Mouse (Mus musculus) left cerebral cortex, postnatal 25 days (tissue): ENCODE data around the gene Surf2. TPM values are rescaled to one million over a fixed set of nuclear protein-coding genes. Genes with fewer than 3 reads are reported as not detected.

Experiments
- DNase-seq, 2 experiments: peaks; one replicate each; pipeline ENCODE4 v3.0.0; 2022; ENCODE audit warnings: low spot score in 2 of 2, mixed read lengths in 1 of 2
- intact Hi-C: fragments of 180-260 bp; cut with DNase I; formaldehyde crosslinking; loops from one replicate; pipeline ENCODE4 v1.15.1; 2025
- total RNA-seq, 2 experiments: library from RNA; stranded (reverse); gene quantifications; 2 replicates each; pipeline ENCODE4 v1.2.3; 2021

The Surf2 gene
- total RNA-seq, 2 experiments from 2014 or later: 33.4 to 37.1 TPM

DNA sequence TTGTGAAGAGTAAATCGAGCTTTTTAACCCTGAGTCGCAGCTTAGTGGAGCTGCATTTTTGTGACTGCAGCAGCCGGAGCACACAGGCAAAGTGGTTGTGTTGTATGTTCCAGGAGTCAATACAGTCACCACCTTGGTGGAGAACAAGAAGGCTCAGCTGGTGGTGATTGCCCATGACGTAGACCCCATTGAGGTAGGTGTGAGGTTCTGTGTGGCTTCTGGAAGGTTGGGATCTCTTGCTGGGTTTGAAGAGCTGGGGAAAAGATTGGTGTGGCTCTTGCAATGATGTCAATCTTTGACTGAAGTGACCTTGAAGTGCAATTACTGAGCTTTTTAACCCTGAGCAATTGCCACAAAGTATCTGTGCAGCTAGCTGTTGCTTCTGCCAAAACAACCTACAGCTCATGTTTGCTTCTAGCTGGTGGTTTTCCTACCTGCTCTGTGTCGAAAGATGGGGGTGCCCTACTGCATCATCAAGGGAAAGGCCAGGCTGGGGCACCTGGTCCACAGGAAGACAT is 3.9 kb upstream of the Surf2 start:
- no peak for DNase-seq

DNA sequence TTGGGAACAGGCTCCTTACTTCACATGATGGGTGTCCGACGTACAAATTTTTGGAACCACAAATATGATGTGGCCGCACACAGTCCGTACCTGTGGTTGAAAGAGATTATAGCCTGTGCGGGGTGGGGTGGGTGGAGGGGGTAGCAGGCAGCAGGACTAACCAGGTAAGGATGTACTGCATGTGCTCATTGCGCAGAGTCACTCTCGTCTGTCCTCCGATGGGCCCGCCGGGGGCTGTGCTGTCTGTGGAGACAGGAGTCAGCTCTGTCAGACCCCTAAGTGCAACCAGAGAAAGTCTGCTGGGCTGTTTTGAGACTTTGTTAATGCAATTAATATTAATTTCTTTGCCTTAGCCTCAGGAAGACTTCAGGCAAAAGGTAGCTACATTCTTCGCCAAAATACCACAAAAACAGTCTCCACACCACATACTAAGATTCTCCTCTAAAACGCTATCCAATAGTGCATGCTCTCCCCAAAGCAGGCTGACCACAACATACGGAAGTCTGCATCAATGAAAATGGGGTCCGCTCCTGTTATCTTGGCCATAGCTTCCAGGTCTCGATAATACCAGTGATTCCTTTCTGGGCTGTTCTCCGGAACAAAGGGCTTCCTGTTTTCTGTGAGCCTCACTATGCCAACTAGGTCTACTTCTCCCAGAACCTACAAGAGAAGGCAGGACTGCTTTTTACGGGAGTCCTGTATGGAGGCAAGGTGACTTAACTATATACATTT is 2.6 kb upstream of the Surf2 start:
- DNase-seq: no peak
- intact Hi-C loops: loop anchor here (5.0 to 10.0 kb wide), 3 partner anchors 99 to 469 kb away; partner anchors contain the start of genes Sec16a and Slc2a6

More for the DNA sequence above, 3.9 kb upstream of the Surf2 start:
- intact Hi-C loops: loop anchor here (5.0 to 10.0 kb wide), 3 partner anchors 100 to 468 kb away; partner anchors contain the start of genes Sec16a and Slc2a6

DNA sequence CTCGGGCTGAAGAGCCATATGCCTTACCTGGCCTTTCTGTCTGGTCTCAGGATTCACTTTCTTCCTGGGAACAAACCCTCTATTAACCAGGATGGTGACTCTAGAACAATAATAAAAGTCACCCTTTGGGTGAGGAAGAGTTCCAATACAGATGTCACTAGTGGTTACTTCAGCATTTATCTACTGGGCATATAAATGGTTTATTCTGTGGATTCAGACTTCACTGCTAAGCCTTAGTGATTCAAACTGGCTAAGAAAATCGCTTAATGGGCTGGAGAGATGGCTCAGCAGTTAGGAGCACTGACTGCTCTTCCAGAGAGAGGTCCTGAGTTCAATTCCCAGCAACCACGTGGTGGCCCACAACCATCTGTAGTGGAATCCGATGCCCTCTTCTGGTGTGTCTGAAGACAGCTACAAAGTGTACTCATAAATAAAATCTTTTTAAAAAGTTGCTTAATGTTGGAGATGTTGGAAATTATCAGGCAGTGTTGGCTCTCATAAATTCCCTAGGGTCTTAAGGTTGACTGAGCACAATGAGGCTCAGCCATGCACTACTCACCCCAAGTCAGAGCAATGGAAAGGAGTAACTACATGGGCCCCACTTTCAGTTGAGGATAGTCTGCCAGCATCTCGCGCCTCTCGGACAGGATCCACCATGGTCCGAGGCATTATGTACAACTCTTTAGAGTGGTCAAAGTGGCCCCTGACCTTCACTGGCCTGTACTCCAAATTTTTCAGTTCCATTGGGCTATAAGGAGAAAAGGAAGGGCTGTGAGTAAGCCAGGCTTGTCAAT is 1.8 kb upstream of the Surf2 start:
- intact Hi-C loops: loop anchor here (5.0 to 10.0 kb wide), 3 partner anchors 98 to 470 kb away; partner anchors contain the start of genes Sec16a and Slc2a6
- no peak for DNase-seq

DNA sequence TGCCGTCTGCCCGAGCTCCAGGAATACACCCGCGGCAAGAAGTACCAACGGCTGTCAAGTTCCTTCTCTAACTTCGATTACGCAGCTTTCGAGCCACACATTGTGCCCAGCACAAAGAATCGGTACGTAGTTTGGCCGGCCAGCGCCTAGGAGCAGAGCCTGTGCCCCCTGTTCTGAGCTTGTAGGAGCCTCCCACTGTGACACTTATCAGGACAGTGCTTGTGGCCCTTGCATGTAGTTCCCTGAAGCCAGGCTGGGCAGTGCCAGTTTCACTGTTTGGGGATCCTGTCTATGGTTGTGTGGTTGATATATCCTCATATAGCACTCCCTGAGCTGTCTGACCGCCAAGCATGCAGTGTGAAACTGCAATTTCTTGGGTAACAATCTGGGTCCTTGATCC is 571 bp downstream of the Surf2 start:
- DNase-seq: no peak
- intact Hi-C loops: loop anchor here (10.0 kb wide), 1 partner anchor 472 kb away; the partner anchor contains the start of gene Sec16a

DNA sequence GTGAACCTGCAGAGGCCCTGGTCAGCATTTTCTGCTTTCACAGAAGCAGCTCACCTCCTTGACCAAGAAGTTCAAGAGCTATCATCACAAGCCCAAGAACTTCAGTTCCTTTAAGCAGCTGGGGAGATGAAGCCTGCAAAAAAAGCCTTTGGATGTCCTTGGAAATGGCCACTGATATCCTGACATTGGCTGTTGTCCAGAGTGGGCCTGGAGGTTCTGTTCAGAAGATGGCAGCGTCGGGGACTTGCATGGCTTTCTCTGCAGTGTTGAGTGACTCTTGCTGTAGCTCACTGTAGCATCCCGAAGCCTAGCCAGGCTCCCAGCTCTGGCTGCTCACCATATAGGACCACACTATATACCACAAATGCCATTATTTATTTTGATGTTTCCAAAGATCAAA is 3.5 kb downstream of the Surf2 start:
- no peak for DNase-seq

DNA sequence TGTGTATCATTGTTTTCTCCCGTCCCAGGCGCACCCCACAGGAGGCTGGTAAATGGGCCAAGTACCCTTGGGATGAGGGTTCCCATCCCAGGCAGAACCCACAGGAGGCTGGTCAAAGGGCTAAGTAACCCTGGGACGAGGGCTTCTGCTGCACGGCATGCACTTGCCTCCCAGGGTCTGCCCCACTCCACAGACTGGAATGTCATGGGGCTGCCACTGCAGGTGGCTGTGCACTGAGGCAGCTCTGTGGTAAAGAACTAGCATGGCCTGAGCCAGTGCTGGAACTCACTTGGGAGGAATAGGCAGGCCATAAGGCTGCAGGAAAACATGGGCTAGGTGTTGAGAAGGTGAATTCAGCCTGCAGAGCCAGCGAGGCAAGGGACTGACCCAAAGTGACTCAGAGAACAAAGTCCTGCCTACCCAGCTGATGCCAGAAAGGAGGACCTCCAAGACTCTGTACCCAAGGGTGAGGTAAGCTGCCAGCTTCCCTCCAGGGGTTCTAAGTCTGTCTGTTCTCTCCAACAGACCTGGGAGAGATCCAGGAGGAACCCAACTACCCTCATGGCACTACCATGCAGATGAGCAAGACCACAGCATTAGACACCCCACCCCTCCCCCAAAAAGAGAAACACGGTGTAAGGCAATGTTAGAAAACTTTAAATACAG is 4.2 kb downstream of the Surf2 start:
- DNase-seq: no peak
- intact Hi-C loops: no loop called here

More for the DNA sequence above, 3.5 kb downstream of the Surf2 start:
- intact Hi-C loops: loop anchor here (10.0 kb wide), 1 partner anchor 475 kb away; the partner anchor contains the start of gene Sec16a

DNA sequence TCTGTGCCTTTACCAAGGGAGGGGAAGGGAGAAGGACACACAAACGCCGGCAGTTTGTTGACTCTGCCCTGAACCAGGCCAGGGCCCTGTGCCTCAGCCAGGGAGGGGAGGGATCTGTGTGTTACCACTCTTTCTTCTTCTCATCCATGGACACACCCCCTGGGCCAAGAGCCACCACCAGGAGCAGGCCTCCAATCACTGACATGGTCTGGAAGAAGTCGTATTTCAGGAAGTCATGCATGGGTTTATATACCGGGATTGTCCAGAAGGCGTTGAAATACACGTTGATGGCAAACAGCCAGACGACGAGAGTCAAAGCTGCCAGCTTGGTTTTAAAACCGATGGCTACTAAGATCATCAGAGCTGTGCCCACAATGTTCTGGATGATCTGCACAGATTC is 5.6 kb downstream of the Surf2 start:
- no peak for DNase-seq
- intact Hi-C loops: no loop called here

DNA sequence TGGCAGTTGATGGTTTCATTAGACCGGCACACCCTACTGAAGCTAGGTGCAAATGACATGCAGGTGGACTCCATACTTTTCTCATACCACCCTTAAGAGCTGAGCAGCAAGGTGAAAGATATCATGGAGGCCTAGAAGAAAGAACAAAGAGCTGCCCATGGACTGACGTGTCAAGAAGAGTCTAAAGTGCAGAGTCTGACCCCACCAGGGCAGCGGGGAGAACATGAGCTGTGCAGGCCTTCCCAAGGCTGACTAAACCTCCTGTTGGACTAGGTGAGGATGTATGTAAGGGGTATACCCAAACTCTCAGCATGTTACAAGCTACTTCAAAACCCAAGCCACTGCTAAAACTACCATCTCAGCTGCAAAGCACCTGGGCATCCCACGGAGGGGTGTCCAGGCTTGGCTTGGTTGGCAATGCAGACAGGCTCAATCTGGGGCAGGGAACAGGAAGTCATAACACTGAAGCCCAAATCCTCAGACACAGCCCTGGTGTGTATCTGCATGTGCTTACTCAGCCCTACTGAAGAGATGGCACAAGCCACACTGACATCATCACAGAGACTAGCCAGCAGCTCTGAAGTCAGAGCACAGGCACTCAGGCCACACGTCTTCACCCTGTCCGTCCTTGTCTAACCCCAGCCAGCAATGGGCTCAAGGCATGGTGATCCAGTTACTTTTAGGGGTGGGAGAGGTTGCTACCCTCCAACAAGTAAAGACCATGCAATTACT is 11.7 kb downstream of the Surf2 start:
- DNase-seq: no peak
- intact Hi-C loops: no loop called here

DNA sequence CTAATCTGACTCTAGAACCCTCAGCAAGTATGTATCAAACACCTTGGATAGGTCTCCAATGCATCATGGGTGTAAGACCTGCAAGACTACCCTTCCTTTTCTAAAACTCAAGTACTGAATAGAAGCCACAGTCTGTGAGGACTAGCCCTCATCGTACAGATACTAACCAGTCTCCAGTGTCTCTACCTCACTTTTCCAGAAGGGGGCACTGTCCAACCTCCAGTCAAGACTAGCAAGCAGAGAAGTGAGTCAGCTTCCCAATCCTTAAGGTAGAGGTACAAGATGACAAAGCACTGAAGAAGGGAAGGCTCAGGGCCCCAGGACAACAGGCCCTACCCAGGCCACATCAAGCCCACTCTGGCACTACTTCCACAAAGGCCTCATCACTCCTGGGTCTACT is 14.2 kb downstream of the Surf2 start:
- intact Hi-C loops: loop anchor here (2.0 to 5.0 kb wide), 3 partner anchors 82 to 306 kb away; no protein-coding TSS in a partner anchor
- DNase-seq: peak; percentile 59 to 85

DNA sequence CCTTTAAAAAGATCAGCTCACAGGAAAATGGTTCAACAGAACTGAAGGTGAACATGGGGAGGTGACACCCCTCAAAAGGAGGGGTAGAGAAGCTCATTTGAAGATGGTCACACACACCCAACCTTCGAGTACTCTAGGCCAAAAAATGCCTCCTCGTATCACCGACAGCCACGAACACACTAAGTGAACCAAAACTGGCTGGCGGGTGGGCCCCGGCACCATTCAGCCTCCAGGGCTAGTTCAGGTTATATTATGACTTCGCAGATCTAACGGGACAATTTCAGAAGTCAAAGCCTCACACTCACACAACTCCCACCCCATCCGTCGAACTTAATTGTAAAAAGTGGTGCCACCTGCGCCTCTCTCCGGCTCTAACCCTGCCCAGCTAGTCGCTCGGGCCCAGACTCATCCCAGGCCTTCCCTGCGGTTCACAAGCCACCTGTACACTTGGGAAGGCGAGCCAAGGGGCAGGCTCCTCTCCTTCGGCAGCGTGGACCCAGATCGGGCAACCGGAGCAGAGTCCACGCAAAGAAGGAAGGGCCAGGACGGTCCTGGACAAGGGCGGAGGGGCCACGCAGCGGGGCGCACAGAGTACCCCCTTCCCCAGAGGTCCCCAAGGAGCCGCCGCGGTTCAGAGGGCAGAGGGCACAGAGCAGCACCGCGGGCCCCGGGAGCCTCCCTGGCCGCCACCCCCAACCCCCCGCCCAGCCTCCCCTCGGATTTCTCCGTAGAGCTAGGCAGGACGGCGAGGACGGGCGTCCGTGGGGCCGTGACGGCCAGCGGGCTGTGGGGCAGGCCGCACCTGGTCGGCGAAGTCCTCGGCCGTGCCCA is 16.5 kb downstream of the Surf2 start:
- no peak for DNase-seq
- intact Hi-C loops: loop anchor here (1.0 to 5.0 kb wide), 2 partner anchors 32 to 80 kb away; partner anchors contain the start of gene Rexo4

DNA sequence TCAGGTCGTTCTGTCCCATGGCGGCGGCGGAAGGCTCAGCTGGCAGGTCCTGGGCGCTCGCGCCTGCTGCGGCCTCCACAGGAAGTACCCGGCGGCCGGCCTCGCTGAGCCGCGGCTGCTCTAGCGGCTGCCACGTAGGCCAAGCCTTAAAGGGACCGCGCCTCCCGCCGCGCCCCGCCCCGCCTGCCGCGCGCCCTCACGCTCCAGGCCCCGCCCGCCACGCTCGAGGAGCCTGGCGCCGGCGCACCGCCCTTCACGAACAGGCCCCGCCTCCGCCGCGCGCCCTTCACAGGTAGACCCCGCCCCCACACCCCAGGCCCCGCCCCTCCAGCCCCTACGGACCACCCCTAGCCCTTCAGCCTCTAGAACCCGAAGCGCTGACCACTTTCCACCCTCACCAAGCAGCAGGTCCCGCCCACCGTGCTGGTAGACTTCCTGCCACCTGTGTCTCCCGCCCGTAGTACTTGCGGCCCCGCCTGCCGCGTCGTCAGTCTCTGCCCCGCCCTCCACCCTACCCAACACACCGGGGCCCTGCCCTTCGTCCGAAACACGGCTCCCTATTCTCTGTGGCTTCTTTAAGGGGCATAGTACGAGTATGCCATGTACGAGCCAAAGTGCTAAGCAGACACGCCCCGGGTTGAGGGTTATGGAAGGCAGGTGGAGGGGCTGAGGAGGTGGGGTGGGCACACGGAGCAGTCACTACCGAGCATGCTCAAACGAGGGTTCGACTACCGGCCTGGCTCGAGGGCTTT is 17.3 kb downstream of the Surf2 start, which contains the start of the genes Surf4 and Stkld1:
Gene Surf4 (minus strand): TSS at position 625 of the 752 bp plus-strand sequence.
Gene Stkld1 (plus strand): TSS at position 744 of the 752 bp plus-strand sequence.
- intact Hi-C loops: loop anchor here (1.0 to 5.0 kb wide), 2 partner anchors 31 to 79 kb away; partner anchors contain the start of gene Rexo4
- DNase-seq: peak; percentile 94

DNA sequence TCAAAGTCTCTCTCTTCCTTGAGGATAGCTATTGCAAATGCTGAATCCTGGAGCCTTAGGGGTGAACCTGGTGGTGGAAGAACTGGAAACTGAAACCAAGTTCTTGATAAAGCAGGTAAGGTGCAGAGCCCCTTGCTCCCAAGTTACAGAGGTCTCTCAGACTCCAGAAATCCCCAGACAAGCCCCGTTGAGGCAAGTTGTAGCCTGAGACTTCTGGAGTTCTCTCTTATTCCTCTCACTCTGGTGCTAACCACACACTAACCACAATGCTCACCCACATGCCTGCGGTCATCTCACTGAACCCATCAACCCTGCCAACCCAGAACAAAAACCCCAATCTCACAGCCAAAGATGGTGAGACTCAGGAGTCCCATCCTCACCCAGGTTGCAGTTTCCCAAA is 19.1 kb downstream of the Surf2 start:
- no peak for DNase-seq
- intact Hi-C loops: no loop called here

DNA sequence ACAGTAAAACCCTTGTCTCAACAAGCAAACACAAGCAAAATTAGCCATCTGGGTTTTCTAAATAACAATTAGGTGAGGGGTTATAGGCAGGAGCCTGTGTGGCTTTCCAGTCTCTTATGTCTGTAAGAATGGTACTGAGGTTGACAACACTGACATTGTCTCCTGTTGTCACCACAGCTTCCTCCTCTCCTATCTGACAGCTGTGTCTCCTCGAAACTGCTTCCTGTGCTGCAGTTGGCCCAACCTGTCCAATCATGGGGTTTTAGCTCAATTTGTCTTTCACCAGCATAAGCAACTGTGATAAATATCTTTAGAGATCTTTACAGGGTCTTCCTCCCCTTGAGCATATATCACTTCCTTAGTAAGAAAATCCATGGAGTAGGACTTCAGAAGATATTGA is 20.3 kb downstream of the Surf2 start:
- intact Hi-C loops: no loop called here
- DNase-seq: no peak

DNA sequence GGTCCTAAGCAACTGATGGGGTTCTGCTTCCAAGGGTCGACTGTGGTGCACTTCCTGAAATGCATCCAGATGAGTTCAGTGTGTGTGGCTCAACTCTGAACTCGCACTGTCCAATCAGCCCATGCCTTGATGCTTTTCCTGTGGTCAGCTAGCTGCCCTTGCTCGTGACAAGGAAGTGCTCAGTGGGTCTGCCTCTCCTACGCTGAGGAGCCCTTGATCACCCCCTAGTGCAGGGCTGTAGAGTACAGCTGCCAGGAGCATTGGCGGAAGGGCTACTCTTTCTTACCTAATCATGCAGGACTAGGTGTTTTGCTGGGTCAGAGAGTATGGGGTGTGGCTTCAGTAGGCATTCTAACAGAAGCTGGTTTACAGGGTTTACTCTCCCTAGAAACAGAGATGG is 25.4 kb downstream of the Surf2 start:
- DNase-seq: no peak
- intact Hi-C loops: no loop called here

DNA sequence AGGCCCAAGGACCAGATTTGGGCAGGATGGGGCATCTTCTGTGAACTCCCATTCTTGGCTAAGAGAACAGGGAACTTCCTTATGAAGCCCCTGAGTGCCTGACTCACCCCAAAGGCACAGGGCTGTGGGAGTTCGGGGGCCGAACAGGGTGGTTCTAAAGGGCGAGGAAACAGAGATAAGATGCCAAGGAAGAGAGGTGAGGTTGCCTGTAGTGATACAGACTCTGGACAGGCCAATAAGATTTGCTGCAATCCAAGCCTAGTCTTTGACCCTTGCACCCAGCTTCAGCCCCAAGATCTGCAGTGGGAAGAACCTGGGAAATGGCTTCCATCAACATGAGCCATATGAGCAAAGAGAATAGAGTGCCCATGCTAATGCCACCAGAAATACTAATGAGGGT is 27.1 kb downstream of the Surf2 start:
- no peak for DNase-seq
- intact Hi-C loops: no loop called here

DNA sequence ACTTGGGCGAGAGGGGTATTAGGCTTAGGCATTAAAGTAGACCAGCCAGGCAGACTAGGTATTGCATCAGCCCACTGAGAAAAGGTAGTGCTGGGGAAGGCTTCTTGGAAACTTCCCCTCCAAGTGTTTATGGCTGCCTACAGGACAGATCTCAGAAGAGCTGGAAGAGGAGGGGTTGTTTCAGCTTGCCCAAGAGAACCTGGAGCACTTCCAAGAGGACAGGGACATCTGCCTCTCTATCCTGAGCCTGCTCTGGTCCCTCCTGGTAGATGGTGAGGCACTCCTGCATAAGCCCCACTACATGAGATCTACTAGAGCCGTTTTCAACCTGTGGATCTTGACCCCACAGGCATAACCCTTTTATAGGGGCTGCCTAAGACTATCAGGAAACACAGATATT is 34.2 kb downstream of the Surf2 start:
- intact Hi-C loops: no loop called here
- no peak for DNase-seq

DNA sequence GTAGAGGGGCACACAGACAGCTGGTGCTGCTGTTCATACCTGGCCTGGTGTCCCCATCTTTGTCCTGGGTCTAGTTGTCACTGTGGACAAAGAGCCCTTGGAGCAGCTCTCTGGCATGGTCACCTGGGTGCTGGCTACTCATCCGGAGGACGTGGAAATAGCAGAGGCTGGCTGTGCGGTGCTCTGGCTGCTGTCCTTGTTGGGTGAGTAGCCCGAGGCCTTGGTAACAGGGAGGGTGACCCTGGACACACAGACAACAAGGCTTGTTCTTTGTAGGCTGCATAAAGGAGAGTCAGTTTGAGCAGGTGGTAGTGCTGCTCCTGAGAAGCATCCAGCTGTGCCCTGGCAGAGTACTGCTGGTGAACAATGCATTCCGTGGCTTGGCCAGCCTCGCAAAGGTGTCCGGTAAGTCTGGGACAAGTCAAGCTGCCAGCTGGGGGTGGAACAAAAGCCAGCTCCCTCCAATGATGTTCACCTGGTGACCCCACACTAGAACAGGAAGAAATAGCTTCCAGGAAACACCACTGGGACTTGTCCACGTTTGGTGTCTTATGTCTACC is 35.3 kb downstream of the Surf2 start:
- no peak for DNase-seq
- intact Hi-C loops: no loop called here
